Mouse (Mus musculus) right cerebral cortex, postnatal 36 days (tissue): ENCODE measurements around the gene Hist1h2bk.

Experiments
- DNase-seq, 2 experiments: peaks; one replicate each; pipeline ENCODE4 v3.0.0; 2022; ENCODE audit warnings: low spot score in 2 of 2, mixed read lengths in 1 of 2

Hist1h2bk gene

GRCm38 (mm10) chr13:22014411-22014845, 21.2 kb upstream of the Hist1h2bk start:
- no peak for DNase-seq

GRCm38 (mm10) chr13:22015479-22016450, 19.9 kb upstream of the Hist1h2bk start:
- peak; percentile 39 to 54 for DNase-seq

- DNase-seq: no peak
Observed at GRCm38 (mm10) chr13:22019934-22020835, 15.5 kb upstream of the Hist1h2bk start.

GRCm38 (mm10) chr13:22020901-22021339, 14.8 kb upstream of the Hist1h2bk start:
- DNase-seq: no peak

- DNase-seq: no peak
Observed at GRCm38 (mm10) chr13:22021581-22021980, 14.1 kb upstream of the Hist1h2bk start.

GRCm38 (mm10) chr13:22022241-22022640, 13.4 kb upstream of the Hist1h2bk start:
- peak; percentile 51 to 64 for DNase-seq

- DNase-seq: peak; percentile 69 to 78
Observed at GRCm38 (mm10) chr13:22026058-22027031, 9.3 kb upstream of the Hist1h2bk start.

GRCm38 (mm10) chr13:22028673-22029460, 6.8 kb upstream of the Hist1h2bk start:
- peak; percentile 83 to 88 for DNase-seq

- DNase-seq: no peak
Observed at GRCm38 (mm10) chr13:22029928-22030327, 5.7 kb upstream of the Hist1h2bk start.

GRCm38 (mm10) chr13:22030493-22030892, 5.2 kb upstream of the Hist1h2bk start:
- DNase-seq: no peak

GRCm38 (mm10) chr13:22033741-22034442, 1.8 kb upstream of the Hist1h2bk start:
- DNase-seq: no peak

GRCm38 (mm10) chr13:22034443-22035266, 1.0 kb upstream of the Hist1h2bk start:
- DNase-seq: no peak

- no peak for DNase-seq
Observed at GRCm38 (mm10) chr13:22036149-22036956, 683 bp downstream of the Hist1h2bk start.

GRCm38 (mm10) chr13:22036986-22037385, 1.3 kb downstream of the Hist1h2bk start:
- no peak for DNase-seq

GRCm38 (mm10) chr13:22037415-22037814, 1.7 kb downstream of the Hist1h2bk start:
- DNase-seq: no peak

GRCm38 (mm10) chr13:22039364-22039763, 3.7 kb downstream of the Hist1h2bk start:
- DNase-seq: no peak

GRCm38 (mm10) chr13:22039951-22040463, 4.3 kb downstream of the Hist1h2bk start:
- DNase-seq: no peak
